Mouse (Mus musculus) embryo, embryonic 10.5 days (tissue): ENCODE measurements around the gene Adgre4.

Experiments
- DNase-seq: peaks from one replicate; pipeline ENCODE4 v3.0.0-alpha.2; 2015; ENCODE audit warnings: low spot score

Gene Adgre4

GRCm38 (mm10) chr17:55749786-55750185, at the start of gene Adgre4:
Gene Adgre4, plus strand, starts transcription at chr17:55749984.
- no peak for DNase-seq

DNA sequence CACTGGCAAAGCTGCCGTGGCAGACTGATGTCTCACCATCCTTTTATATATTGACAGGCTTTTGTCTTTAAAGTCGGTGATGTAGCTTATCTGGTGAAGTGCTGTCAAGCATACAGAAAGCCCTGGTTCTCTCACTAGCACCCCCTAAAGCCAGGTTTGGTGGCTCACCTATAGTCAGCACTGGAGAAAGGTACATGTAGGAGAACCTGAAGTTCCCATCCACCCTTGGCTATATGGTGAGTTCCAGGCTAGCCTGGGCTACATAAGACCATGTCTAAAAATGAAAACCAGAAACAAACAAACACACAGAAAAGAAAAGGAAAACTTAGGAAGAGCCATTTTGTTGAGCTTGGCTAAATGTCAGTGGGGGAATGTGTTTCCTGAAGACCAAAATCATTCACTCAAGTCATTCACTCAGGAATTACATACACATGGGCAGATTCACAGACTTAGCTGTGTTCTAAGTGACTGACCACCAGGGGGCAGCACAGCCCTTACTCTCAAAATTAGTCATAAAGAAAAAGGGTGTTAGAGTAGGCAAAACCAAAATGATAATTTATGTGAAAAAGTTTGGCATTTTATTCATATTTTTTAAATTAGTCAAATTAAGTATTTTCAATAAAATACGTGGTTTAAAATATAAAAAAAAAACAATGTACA, 47.5 kb upstream of the Adgre4 start:
- DNase-seq = peak; percentile 90

DNA sequence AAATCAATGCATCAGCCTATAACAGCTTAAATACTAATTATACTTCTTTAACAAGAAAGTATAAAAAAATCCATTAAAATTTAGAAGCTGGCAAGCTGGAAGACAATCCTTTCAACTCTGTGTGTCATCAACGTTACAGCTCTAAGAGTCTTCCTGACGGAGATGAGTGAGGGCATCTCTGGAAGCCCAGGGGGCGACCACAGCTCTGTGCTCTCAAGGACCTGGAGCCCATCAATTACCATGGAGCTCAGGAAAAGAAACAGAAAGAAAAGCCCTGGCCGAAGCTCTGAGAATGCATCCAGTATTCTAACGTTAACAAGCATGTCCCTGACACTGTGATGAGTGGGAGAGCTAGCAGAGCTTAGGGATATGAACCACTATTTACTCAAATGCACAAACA, 46.9 kb upstream of the Adgre4 start:
- DNase-seq = peak; percentile 9

DNA sequence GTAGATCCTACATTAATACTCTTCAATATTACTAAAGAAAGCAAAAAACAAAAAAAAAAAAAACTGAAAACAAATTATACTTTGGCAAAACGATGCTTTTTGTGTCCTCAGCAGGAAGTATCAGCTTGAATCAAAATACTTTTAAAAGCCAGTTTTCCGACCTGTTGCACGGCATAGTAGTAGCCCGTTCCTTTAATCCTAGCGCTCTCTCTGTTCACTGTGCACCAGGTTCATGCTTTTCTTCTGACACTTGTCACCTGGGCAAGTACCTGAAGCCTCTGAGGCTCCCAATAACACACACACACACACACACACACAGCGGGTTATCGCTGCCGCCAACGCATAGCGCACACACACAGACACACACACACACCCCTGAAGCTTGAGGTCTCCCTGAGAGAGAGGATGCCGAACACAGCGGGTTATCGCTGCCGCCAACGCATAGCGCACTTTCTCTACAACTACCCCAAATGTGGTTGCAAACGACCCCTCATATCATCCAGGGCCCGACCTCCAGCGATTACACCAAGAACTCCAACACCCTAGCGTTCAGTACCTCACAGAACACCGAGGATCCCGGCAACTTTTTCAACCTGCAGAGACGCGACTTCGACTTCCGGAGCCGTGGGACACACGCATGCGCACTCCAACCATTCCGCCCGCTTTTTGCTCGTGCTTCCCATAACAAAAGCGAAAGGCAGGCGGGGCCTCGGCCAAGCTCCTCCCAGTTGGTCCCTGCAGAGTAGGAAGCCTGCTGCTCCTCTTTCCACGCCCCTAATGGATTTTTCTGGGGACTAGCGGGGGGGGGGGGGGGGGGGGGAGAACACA, 37.6 kb upstream of the Adgre4 start, which contains the start of gene Pot1b:
TSS of gene Pot1b (minus strand) at position 645 of the 828 bp plus-strand sequence.
- peak; percentile 99 for DNase-seq

DNA sequence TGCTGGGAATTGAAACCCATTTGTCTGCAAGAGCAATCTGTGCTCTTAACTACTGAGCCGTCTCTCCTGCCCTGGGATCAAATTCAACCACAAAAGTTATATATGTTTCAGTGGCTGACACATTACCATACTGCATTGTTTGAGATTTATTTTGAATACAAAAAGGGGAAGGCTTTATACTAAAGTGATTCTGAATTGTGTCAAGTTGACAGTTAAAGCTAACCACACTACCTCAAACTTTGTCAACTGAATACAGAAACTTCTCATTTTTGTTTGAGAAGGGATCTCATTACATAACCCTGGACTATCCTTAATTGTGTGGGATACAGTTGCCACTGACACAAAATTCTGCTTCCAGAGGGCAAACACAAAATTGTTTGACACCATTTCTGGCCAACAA, 28.5 kb upstream of the Adgre4 start:
- no peak for DNase-seq

DNA sequence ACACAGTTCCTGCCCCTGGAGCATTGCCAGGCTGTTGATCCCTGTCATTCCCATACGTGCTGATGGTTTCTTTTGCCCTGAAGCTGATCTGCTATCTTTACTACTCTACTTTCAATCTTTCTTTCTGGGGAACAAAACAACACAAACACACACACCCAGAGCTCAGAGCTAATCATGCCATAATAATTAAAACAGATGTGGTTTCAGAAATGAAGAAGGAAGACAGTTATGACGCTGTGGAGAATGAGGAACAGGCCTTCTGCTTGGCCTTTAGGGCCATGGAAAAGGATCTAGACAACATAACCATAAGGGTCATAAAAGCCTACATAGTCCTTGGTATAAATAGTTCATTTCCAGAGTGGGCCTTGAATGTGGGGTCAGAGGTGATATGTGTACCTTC, 27.5 kb upstream of the Adgre4 start:
- no peak for DNase-seq

DNA sequence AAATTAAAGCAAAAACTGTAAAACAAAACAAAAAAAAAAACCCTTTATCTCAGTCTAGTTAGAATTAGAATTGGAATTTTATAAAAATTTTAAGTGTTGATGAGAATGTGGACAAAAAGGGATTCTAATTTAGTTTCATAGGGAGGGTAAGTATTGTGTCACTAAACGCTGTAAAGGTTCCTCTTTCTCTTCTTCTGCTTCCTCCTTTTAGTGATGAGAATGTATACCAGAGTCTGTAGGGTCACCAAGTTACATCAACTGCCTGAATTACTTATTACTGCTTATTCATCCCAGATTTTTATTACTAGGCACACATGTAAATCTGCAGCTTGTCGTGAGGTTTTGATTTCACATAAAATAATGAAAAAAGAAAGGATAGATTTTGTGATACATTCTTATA, 23.6 kb upstream of the Adgre4 start:
- DNase-seq = no peak

GRCm38 (mm10) chr17:55736675-55737074, 13.1 kb upstream of the Adgre4 start:
- no peak for DNase-seq

DNA sequence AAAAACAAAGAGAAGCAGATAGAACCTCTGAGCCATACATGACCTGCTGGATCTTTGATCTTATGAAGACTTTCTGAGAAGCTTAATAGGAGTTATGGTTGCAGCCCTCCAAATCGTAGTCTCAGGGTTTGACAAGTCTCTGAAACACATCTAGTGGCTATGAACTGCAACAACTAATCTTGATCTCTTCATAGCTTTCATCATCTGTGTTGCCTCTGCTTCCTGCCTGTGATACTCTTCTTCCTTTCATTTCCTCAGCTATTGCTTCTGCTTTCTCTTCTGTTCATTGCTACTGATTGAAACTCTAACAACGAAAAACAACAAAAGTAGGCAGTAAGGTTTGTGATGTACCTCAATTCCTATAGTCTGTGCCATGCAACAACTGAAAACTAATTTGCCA, 1.4 kb downstream of the Adgre4 start:
- no peak for DNase-seq

- peak; percentile 22 for DNase-seq
Measured at GRCm38 (mm10) chr17:55813642-55814041, 63.9 kb downstream of the Adgre4 start.

DNA sequence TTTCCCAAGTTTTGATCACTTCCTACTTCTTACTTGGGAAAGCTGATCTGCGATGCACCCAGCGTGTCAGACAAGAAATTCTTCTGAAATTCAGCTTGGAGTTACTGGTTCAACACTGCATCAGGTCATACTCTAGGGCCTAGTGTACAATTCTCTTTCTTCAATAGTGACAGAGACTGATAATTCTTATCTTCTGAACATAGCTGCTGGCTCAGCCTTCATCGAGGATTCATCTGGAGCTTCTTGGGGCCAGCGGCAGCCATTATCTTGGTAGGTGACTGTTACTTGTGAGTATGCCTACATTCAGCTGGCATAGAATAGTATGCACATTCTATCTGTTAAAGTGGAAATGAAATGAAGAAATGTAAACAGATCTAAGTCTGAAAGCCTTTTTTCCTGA, 67.1 kb downstream of the Adgre4 start:
- no peak for DNase-seq

GRCm38 (mm10) chr17:55821566-55821965, 71.8 kb downstream of the Adgre4 start:
- DNase-seq = no peak

DNA sequence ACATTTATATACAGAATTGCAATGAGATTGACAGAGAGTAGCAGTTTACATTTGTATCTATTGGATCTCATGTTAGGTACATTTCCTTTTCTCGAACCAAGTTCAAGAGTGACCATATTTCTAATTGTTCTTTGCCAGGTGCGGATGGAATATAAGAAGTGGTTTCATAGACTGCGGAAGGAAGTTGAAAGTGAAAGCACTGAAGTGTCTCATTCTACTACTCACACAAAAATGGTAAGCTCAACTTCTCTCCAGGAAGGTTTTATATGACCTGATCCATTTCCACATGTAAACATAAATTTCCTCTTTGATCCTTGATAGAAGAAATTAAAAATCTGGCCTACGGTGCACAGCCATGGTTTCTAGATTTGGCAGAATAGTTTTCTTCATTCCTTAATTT, 93.3 kb downstream of the Adgre4 start:
- DNase-seq = no peak

DNA sequence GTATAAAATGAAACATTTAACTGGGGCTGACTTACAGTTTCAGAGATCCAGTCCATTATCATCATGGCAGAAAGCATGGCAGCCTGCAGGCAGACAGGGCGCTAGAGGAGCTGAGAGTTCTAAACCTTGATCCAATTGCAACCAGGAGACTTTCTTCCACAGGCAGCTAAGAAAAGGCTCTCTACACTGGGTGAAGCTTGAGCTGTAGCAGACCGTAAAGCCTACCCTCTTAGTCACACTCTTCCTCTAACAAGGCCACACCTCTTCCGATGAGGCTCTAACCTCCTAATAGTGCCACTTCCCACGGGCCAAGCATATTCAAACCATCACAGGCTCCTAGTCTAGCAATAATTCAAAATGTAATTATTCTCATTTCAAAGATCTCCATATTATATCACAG, 127.4 kb downstream of the Adgre4 start:
- no peak for DNase-seq

DNA sequence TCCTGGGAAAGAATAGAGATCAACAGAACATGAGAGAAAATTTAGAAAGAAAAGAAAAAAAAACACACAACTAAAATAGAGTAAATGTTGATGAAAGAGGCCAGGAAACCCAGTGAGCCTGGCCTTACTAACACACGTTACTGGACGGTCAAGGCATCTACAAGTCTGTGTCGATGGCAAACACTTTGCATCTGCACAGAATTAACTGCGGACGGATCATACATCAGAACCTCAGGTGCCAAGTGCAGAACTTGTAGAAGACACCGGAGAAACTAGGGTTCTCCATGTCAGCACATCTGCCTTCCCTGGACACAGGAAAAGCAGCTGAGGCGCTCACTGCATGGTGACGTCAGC, 128.5 kb downstream of the Adgre4 start:
- DNase-seq = peak; percentile 41

DNA sequence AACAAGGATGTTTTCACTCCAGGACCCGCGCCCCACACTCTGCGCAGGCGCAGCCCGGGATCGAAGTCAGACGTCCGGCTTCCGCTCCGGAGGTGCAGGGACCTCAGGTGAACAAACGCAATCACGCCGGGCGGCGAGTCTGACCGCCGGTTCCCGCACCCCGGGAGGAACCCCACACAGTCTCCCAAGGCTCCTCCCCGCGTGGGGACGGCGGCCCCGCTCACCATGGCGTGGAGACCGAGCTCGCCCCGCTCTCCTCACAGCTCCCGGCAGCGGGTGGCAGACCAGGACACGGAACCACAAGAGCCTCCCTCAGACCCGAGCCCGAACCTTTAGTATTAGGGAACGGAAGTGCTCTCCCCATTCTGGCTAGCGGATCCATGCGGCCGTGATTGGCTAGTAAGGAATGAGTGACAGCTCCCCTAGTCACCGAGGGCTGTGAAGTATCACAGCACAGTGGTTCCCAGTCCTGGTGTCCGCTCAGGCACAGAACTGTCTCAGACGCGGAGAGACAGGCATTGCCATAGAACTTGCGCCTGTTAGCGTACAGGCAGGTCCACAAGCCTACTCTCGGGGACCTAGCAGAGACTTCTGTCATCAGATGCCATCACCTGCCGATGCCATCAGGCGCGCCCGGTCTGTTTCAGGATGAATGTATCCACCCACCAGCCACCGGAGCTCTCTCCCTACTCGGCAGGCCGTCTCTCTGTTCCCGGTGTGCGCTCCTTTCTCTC, 129.0 kb downstream of the Adgre4 start, which contains the start of gene Zfp119a:
TSS of gene Zfp119a (minus strand) at position 295 of the 734 bp plus-strand sequence.
- DNase-seq = peak; percentile 92

- DNase-seq = no peak
Measured at GRCm38 (mm10) chr17:55883631-55884030, 133.8 kb downstream of the Adgre4 start.

- DNase-seq = no peak
Measured at GRCm38 (mm10) chr17:55884912-55885311, 135.1 kb downstream of the Adgre4 start.

DNA sequence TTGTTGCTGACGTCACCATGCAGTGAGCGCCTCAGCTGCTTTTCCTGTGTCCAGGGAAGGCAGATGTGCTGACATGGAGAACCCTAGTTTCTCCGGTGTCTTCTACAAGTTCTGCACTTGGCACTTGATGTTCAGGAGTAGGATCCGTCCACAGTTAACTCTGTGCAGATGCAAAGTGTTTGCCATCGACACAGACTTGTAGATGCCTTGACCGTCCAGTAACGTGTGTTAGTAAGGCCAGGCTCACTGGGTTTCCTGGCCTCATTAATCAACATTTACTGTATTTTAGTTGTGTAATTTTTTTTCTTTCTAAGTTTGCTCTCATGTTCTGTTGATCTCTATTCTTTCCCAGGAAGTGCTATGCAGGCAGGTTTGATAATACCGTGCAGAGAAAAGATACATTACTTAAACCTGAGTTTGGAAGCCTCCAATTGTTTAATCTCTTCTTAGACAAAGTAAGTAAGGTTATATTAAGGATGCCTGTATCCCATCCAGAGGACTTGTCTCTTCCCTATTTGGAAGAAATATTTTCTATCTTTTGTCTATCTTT, 142.7 kb downstream of the Adgre4 start:
- DNase-seq = peak; percentile 6

DNA sequence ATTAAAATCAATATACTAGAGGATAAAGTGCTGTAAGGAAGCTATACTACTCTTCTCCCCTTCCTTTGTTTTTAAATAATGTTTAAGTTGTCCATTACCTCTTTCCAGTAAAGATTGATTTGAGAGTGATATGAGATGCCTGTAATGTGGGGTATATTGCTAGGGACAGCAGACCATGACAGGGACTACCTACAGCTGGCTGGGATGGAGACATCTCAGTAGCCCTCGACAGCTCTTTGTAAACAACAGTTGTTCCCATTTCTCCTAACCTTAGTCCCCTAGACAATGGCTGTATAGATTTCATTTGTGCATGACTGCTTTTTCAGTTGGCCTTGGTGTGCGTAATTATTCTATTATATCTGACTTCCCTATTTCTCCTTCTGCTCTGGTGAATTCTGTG, 153.3 kb downstream of the Adgre4 start:
- DNase-seq = no peak
